Mouse (Mus musculus) MEL (cell line): ENCODE data around the gene Ptgs1. TPM values are rescaled to one million over a fixed set of nuclear protein-coding genes. Genes with fewer than 3 reads are reported as not detected.

Experiments
- DNase-seq: peaks from one replicate; pipeline ENCODE4 v3.0.0; 2011; ENCODE audit warnings: low read depth, low spot score
- H3K27ac ChIP-seq: 2 replicates; pipeline ENCODE4 v1.5.1; 2012; ENCODE audit warnings: low read depth, mild to moderate bottlenecking, control low read depth, low read length, moderate library complexity; ENCODE audit not compliant: control insufficient read depth
- H3K27me3 ChIP-seq, 2 experiments: fragments of 150-350 bp in 1 of 2; sonication (generic) in 1 of 2; 2 replicates each; pipeline ENCODE4 v1.6.1; 2012; ENCODE audit warnings: low read length in 2 of 2, mild to moderate bottlenecking in 2 of 2, improper control_type of control experiment in 1 of 2, moderate library complexity in 1 of 2; ENCODE audit not compliant: insufficient read depth in 2 of 2, control insufficient read depth in 1 of 2
- H3K36me3 ChIP-seq, 2 experiments: 2 replicates each; pipeline ENCODE4 v1.6.1; 2012 to 2014; ENCODE audit warnings: low read length in 2 of 2, improper control_type of control experiment in 1 of 2, inconsistent platforms in 1 of 2, mild to moderate bottlenecking in 1 of 2; ENCODE audit not compliant: insufficient read depth in 2 of 2, control insufficient read depth in 1 of 2
- H3K4me1 ChIP-seq, 2 experiments: fragments of 150-350 bp in 1 of 2; sonication (generic) in 1 of 2; 2 replicates each; pipeline ENCODE4 v1.6.1; 2012; ENCODE audit warnings: low read length in 2 of 2, improper control_type of control experiment in 1 of 2, mild to moderate bottlenecking in 1 of 2; ENCODE audit not compliant: insufficient read depth in 2 of 2, control insufficient read depth in 1 of 2
- H3K4me3 ChIP-seq, 2 experiments: fragments of 150-350 bp in 1 of 2; sonication (generic) in 1 of 2; 2 replicates each; pipeline ENCODE4 v1.5.1; 2012; ENCODE audit warnings: low read depth in 2 of 2, low read length in 2 of 2, mild to moderate bottlenecking in 2 of 2, moderate library complexity in 2 of 2, control low read depth in 1 of 2, improper control_type of control experiment in 1 of 2; ENCODE audit not compliant: control insufficient read depth in 1 of 2, insufficient read depth in 1 of 2
- H3K79me2 ChIP-seq: 2 replicates; pipeline ENCODE4 v1.6.1; 2012; ENCODE audit warnings: mild to moderate bottlenecking, low read length, moderate library complexity; ENCODE audit not compliant: control insufficient read depth, poor library complexity, insufficient read depth
- H3K9ac ChIP-seq: 2 replicates; pipeline ENCODE4 v1.6.1; 2012; ENCODE audit warnings: low read depth, mild to moderate bottlenecking, control low read depth, low read length, moderate library complexity; ENCODE audit not compliant: control insufficient read depth, poor library complexity, severe bottlenecking
- H3K9me3 ChIP-seq: fragments of 150-350 bp; sonication (generic); replicated peaks from 2 replicates; pipeline ENCODE4 v1.6.1; 2012; ENCODE audit warnings: mild to moderate bottlenecking, low read length, improper control_type of control experiment, moderate library complexity; ENCODE audit not compliant: insufficient read depth
- BHLHE40 ChIP-seq: IDR thresholded peaks from 2 replicates; pipeline ENCODE4 v1.6.1; 2012; ENCODE audit warnings: low read depth, mild to moderate bottlenecking, inconsistent platforms, low read length, improper control_type of control experiment, borderline replicate concordance
- CHD1 ChIP-seq: IDR thresholded peaks from 2 replicates; pipeline ENCODE4 v1.6.1; 2012; ENCODE audit warnings: low read depth, mild to moderate bottlenecking, inconsistent platforms, low read length, improper control_type of control experiment
- CHD2 ChIP-seq: IDR thresholded peaks from 2 replicates; pipeline ENCODE4 v1.6.1; 2011; ENCODE audit warnings: low read length, improper control_type of control experiment
- EP300 ChIP-seq, 2 experiments: IDR thresholded peaks; 2 replicates each; pipeline ENCODE4 v1.6.1; 2011; ENCODE audit warnings: improper control_type of control experiment in 2 of 2, low read length in 2 of 2, low read depth in 1 of 2, mild to moderate bottlenecking in 1 of 2
- GABPA ChIP-seq: IDR thresholded peaks from 2 replicates; pipeline ENCODE4 v1.6.1; 2012; ENCODE audit warnings: low read depth, mild to moderate bottlenecking, inconsistent platforms, low read length, improper control_type of control experiment, moderate library complexity
- GATA1 ChIP-seq: IDR thresholded peaks from 2 replicates; pipeline ENCODE4 v1.6.1; 2011; ENCODE audit warnings: low read depth, low read length, improper control_type of control experiment
- KAT2A ChIP-seq: conservative IDR thresholded peaks from 2 replicates; pipeline ENCODE4 v1.6.1; 2012; ENCODE audit warnings: low read depth, low read length, improper control_type of control experiment, inconsistent platforms
- MXI1 ChIP-seq: IDR thresholded peaks from 2 replicates; pipeline ENCODE4 v1.6.1; 2011; ENCODE audit warnings: mild to moderate bottlenecking, low read depth, low read length, improper control_type of control experiment
- MYB ChIP-seq: IDR thresholded peaks from 2 replicates; pipeline ENCODE4 v1.6.1; 2011; ENCODE audit warnings: mild to moderate bottlenecking, low read depth, low read length, improper control_type of control experiment
- NRF1 ChIP-seq: IDR thresholded peaks from 2 replicates; pipeline ENCODE4 v1.6.1; 2014; ENCODE audit warnings: low read depth, mild to moderate bottlenecking, inconsistent platforms, low read length, improper control_type of control experiment, moderate library complexity; ENCODE audit not compliant: poor library complexity, insufficient read depth, severe bottlenecking
- POLR2A ChIP-seq, 2 experiments: IDR thresholded peaks; 2 replicates each; pipeline ENCODE4 v1.6.1; 2011 to 2012; ENCODE audit warnings: low read length in 2 of 2, mild to moderate bottlenecking in 2 of 2, control low read depth in 1 of 2, improper control_type of control experiment in 1 of 2, low read depth in 1 of 2, moderate library complexity in 1 of 2; ENCODE audit not compliant: control insufficient read depth in 1 of 2, insufficient read depth in 1 of 2, poor library complexity in 1 of 2
- RAD21 ChIP-seq: IDR thresholded peaks from 2 replicates; pipeline ENCODE4 v1.6.1; 2011; ENCODE audit warnings: mild to moderate bottlenecking, low read depth, low read length, improper control_type of control experiment
- SIN3A ChIP-seq: IDR thresholded peaks from 2 replicates; pipeline ENCODE4 v1.6.1; 2012; ENCODE audit warnings: low read length, improper control_type of control experiment, inconsistent platforms
- SMC3 ChIP-seq: IDR thresholded peaks from 2 replicates; pipeline ENCODE4 v1.6.1; 2011; ENCODE audit warnings: low read depth, low read length, improper control_type of control experiment
- TAL1 ChIP-seq: IDR thresholded peaks from 2 replicates; pipeline ENCODE4 v1.6.1; 2012; ENCODE audit warnings: mild to moderate bottlenecking, inconsistent platforms, low read length, moderate library complexity, mixed read lengths
- TCF12 ChIP-seq: IDR thresholded peaks from 2 replicates; pipeline ENCODE4 v1.6.1; 2014; ENCODE audit warnings: low read depth, mild to moderate bottlenecking, inconsistent platforms, low read length, improper control_type of control experiment, moderate library complexity
- ZMIZ1 ChIP-seq: IDR thresholded peaks from 2 replicates; pipeline ENCODE4 v1.6.1; 2012; ENCODE audit warnings: low read depth, mild to moderate bottlenecking, inconsistent platforms, low read length, improper control_type of control experiment, moderate library complexity
- polyA plus RNA-seq, 2 experiments: library from polyadenylated mRNA; stranded (reverse) in 1 of 2; unstranded in 1 of 2; fragments of >175 nt in 1 of 2; fragments of >200 nt in 1 of 2; gene quantifications; 2 replicates each; pipeline versions ENCODE4 v1.2.1 to v1.2.4; 2012; ENCODE audit warnings: low replicate concordance in 2 of 2, low read depth in 1 of 2; ENCODE audit not compliant: insufficient read length in 2 of 2, insufficient read depth in 1 of 2, missing spikeins in 1 of 2
- total RNA-seq: library from RNA; depleted of rRNA; stranded (reverse); fragments of 300-350 nt; gene quantifications from 2 replicates; pipeline ENCODE4 v1.2.3, GENCODE M21; 2012

The Ptgs1 gene
- total and polyA plus RNA-seq, 3 experiments: 3.9 to 20.0 TPM; not detected in 1

DNA sequence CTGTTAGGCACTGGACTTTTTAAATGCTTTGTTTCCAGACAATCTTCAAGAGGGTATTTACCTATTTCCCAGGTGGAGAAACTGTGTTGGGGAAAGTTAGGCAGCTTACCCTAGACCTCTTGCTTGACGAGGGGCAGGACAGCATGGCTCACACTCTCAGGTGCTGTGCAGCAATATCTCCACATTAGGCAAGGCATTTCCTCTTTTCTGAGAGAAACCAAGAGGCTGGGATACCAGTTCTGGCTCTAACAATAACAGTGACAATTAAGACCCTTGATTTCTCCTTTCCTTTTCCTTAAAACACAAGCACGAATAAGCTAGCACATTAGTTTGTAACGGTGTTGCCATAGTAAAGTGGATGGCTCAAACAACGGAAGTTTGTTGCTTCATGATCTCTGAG, 40.9 kb downstream of the Ptgs1 start:
- Histone ChIP-seq H3K36me3 (peaks cover 0 to 2% of the 10 kb centered on the region in 2 experiments; a peak in 1 of 4 replicates), H3K4me1 (no peaks in the 10 kb centered on the region), H3K4me3 (no peak overlapping the region), H3K27me3 (no peaks in the 10 kb centered on the region), H3K27ac (no peak overlapping the region), H3K79me2 (no peaks in the 10 kb centered on the region), H3K9ac (no peak overlapping the region), H3K9me3 (no peaks in the 10 kb centered on the region)
- TF ChIP-seq TAL1 (no peak), MXI1 (no peak), CHD1 (no peak), POLR2A (IDR thresholded peaks at IDR 0.05; ENCODE audit: control insufficient read depth in 1 of 2, insufficient read depth in 1 of 2, low read depth in 1 of 2, low read length in 2 of 2, poor library complexity in 1 of 2) (no peak), TCF12 (no peak), MYB (no peak), NRF1 (no peak), SIN3A (no peak), GATA1 (no peak), ZMIZ1 (no peak), SMC3 (no peak), KAT2A (no peak), BHLHE40 (no peak)
- DNase-seq: no peak

DNA sequence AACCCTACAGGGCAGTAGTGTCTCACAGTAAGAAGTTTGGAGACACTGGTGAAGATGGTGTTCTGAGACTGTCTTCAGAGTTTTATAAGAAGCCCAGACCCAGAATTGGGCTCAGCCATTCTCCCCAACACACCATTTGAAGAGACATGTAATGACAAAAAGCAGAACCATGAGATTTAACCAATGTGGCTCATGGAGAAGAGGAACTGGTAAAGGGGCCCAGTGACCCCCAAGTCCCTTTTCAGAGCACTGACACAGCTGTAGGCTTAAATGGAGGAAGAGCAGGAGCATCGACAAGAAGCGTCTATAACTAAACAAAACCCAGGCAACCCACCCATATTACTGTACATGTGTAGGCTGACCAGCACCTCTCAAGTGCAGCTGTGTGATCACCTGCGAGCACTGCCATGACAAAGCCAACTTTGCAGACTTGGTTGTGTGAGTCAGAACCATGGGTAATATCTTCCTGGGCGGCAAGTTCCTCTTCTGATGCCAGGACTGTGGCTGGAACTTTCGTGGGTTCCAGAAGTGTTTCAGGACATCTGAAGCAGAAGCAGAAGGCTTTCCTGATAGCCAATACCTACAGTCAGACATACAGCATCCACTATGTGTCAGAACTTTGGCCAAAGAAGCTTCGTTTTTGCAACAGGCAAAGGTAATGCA, 42.2 kb downstream of the Ptgs1 start:
- H3K9me3 ChIP-seq: no peaks in the 10 kb centered on the region
- no peaks in the 10 kb centered on the region for H3K27me3 ChIP-seq
- no peak overlapping the region for H3K27ac ChIP-seq
- H3K4me1 ChIP-seq: no peaks in the 10 kb centered on the region
- no peak overlapping the region for H3K4me3 ChIP-seq
- TF ChIP-seq ZMIZ1: no peak
- no peak for TF ChIP-seq EP300 (IDR thresholded peaks at IDR 0.05; ENCODE audit: low read depth in 1 of 2, low read length in 2 of 2)
- no peak for TF ChIP-seq CHD2
- TF ChIP-seq GABPA: no peak
- no peak for TF ChIP-seq RAD21
- peaks cover 0 to 2% of the 10 kb centered on the region in 2 experiments; a peak in 1 of 4 replicates for H3K36me3 ChIP-seq
- DNase-seq: peak; percentile 34
- H3K9ac ChIP-seq: no peak overlapping the region
- H3K79me2 ChIP-seq: no peaks in the 10 kb centered on the region
